Mouse (Mus musculus) lung, adult 2 months (tissue): Measurements from ENCODE around the gene Ndufa3.

Experiments used
- CTCF ChIP-seq: fragments of 200-500 bp; IDR thresholded peaks from 2 replicates; pipeline ENCODE4 v1.5.1; 2011; ENCODE audit warnings: mild to moderate bottlenecking, low read length, control low read depth; ENCODE audit not compliant: insufficient read depth
- POLR2A ChIP-seq: fragments of 200-500 bp; IDR thresholded peaks from 2 replicates; pipeline ENCODE4 v1.6.1; 2011; ENCODE audit warnings: low read depth, mild to moderate bottlenecking, control low read depth, low read length, borderline replicate concordance; ENCODE audit errors: extremely low read depth

DNA sequence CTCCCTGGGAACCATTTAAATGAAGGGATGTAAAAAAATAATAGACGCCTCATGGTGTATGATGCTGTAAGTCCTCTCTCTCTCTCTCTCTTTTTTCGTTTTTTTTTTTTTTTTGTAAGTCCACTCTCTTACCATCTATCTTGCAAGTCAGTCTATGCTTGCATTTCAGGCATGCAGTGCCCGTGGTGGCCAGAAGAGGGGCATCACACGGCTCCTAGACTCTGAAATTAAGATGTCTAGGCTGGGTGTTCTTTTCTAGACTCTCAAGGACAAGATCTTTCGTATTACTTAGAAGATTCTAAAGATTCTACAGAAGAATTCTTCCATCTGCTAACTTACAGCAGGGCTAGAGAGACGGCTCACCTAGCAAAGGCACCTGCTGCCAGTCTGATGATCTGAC, 47.4 kb upstream of the Ndufa3 start:
- TF ChIP-seq CTCF (no peak), POLR2A (no peak)
